Mouse (Mus musculus) heart, postnatal 0 days (tissue): Measurements from ENCODE around the gene Dmgdh. TPM values are rescaled to one million over a fixed set of nuclear protein-coding genes. Genes with fewer than 3 reads are reported as not detected.

Source experiments
- ATAC-seq: fragments of 200-750 bp; cut with Nextera tagmentation; 2 replicates; pipeline ENCODE4 v1.8.0; 2017; ENCODE audit warnings: low read depth, moderate number of reproducible peaks, moderate library complexity; ENCODE audit not compliant: insufficient read depth
- DNase-seq: peaks from one replicate; pipeline ENCODE4 v3.0.0-alpha.2; 2016; ENCODE audit warnings: low spot score
- H3K27ac ChIP-seq: fragments of 300-500 bp; sonication (generic); 2 replicates; pipeline ENCODE4 v1.5.1; 2014; ENCODE audit warnings: low read depth, mild to moderate bottlenecking
- H3K27me3 ChIP-seq: fragments of 300-500 bp; sonication (generic); 2 replicates; pipeline ENCODE4 v1.6.1; 2014; ENCODE audit warnings: low read length, mixed read lengths; ENCODE audit not compliant: control insufficient read depth, insufficient read depth
- H3K36me3 ChIP-seq: fragments of 300-500 bp; sonication (generic); replicated peaks from 2 replicates; pipeline ENCODE4 v1.6.1; 2014; ENCODE audit warnings: low read length, mixed read lengths; ENCODE audit not compliant: control insufficient read depth, insufficient read depth
- H3K4me1 ChIP-seq: fragments of 300-500 bp; sonication (generic); 2 replicates; pipeline ENCODE4 v1.6.1; 2014; ENCODE audit warnings: antibody characterized with exemption; ENCODE audit not compliant: control insufficient read depth, insufficient read depth
- H3K4me2 ChIP-seq: fragments of 300-500 bp; sonication (generic); 2 replicates; pipeline ENCODE4 v1.6.1; 2014; ENCODE audit warnings: low read depth, mild to moderate bottlenecking, low read length, moderate library complexity
- H3K4me3 ChIP-seq: fragments of 300-500 bp; sonication (generic); 2 replicates; pipeline ENCODE4 v1.5.1; 2014; ENCODE audit warnings: low read depth, low read length
- H3K9ac ChIP-seq: fragments of 300-500 bp; sonication (generic); replicated peaks from 2 replicates; pipeline ENCODE4 v1.6.1; 2014; ENCODE audit warnings: low read depth, low read length, mixed read lengths
- H3K9me3 ChIP-seq: fragments of 300-500 bp; sonication (generic); replicated peaks from 2 replicates; pipeline ENCODE4 v1.6.1; 2016; ENCODE audit warnings: low read length; ENCODE audit not compliant: control insufficient read depth
- CTCF ChIP-seq: IDR thresholded peaks from 2 replicates; pipeline ENCODE4 v1.5.1; 2016; ENCODE audit warnings: antibody characterized with exemption, control low read depth, low read depth
- EP300 ChIP-seq: IDR thresholded peaks from 2 replicates; pipeline ENCODE4 v1.6.1; 2016; ENCODE audit warnings: antibody characterized with exemption, low read depth
- WGBS: fragments of 180-500 bp; shearing (Covaris S2); extraction: QIAGEN DNeasy Blood & Tissue Kit; methylation state at CpG from one replicate; pipeline ENCODE4 v1.1.7; 2014; 5-methylcytosine and 5-hydroxymethylcytosine counted together
- polyA plus RNA-seq: library from polyadenylated mRNA; unstranded; fragments of >200 nt; fragmentation: Nextera tagmentation; extraction: Ambion mirVana; gene quantifications from 2 replicates; pipeline ENCODE4 v1.2.1, GENCODE M21; 2015
- total RNA-seq: library from RNA; depleted of rRNA; stranded (reverse); fragments of >200 nt; gene quantifications from 2 replicates; pipeline ENCODE4 v1.2.3, GENCODE M21; 2014; ENCODE audit warnings: low replicate concordance

Gene Dmgdh
- total and polyA plus RNA-seq, 2 experiments from 2014 or later, result not detected

- H3K4me1 ChIP-seq, result no peaks in the 10 kb centered on the region
- no peaks in the 10 kb centered on the region for H3K36me3 ChIP-seq
- no peaks in the 10 kb centered on the region for H3K27me3 ChIP-seq
- TF ChIP-seq EP300 (no peak), CTCF (no peak)
- 21% methylated on average over 5 of the region's 5 CpGs for WGBS
- ATAC-seq, result no peak
- H3K4me2 ChIP-seq, result no peak overlapping the region
- H3K9me3 ChIP-seq, result no peaks in the 10 kb centered on the region
- no peak overlapping the region for H3K4me3 ChIP-seq
- H3K27ac ChIP-seq, result no peak overlapping the region
- no peak for DNase-seq
- no peak overlapping the region for H3K9ac ChIP-seq
Observed at GRCm38 (mm10) chr13:93687321-93687720, 13.1 kb downstream of the Dmgdh start.

GRCm38 (mm10) chr13:93689566-93689965 lies 15.3 kb downstream of the Dmgdh start:
- ATAC-seq, result no peak
- WGBS, result 97% methylated on average over 3 of the region's 3 CpGs
- TF ChIP-seq EP300 (no peak), CTCF (no peak)

DNA sequence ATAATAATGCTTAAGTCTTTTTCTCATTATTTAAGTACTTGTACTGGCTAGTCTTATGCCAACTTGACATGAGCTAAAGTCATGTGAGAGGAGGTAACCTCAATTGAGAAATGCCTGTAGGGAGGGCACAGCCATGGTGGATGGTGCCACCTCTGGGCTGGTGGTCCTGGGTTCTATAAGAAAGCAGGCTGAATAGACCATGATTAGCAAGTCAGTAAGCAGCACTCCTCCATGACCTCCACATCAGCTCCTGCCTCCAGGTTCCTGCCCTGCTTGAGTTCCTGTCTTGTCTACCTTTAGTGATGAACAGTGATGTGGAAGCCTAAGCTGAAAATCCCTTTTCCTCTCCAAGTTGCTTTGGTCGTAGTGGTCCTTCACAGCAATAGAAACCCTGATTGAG lies 16.6 kb downstream of the Dmgdh start:
- no peak for DNase-seq
- ATAC-seq, result no peak
- Histone ChIP-seq H3K4me2 (no peak overlapping the region), H3K4me1 (no peaks in the 10 kb centered on the region), H3K4me3 (no peak overlapping the region), H3K36me3 (no peaks in the 10 kb centered on the region), H3K27ac (no peak overlapping the region), H3K27me3 (no peaks in the 10 kb centered on the region), H3K9me3 (no peaks in the 10 kb centered on the region), H3K9ac (no peak overlapping the region)
- WGBS, result 65% methylated on average over 1 of the region's 1 CpGs
- TF ChIP-seq EP300, result no peak
- TF ChIP-seq CTCF, result no peak

More at GRCm38 (mm10) chr13:93689566-93689965, 15.3 kb downstream of the Dmgdh start:
- Histone ChIP-seq H3K36me3 (no peaks in the 10 kb centered on the region), H3K4me3 (no peak overlapping the region), H3K9me3 (no peaks in the 10 kb centered on the region), H3K9ac (no peak overlapping the region), H3K27ac (no peak overlapping the region), H3K27me3 (no peaks in the 10 kb centered on the region), H3K4me2 (no peak overlapping the region), H3K4me1 (no peaks in the 10 kb centered on the region)
- no peak for DNase-seq

DNA sequence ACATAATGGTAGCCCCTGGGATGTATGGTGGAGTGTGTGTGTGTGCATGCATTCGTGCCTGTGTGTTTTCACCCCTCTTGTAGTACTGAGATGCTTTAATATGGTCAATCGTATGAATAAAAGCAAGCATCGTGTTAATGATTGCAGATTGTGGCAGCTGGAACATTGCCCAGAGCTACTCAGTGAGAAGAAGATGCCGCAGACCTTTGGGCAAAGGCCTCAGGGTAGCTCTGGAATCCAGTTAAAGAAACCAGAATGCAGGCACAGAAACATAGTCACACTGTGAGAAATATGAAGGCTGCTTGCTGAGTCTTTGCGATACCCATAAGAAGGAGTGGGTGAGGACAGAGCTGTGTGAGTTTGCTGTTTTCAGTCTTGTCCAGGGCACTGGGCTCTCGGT lies 24.6 kb downstream of the Dmgdh start:
- H3K9ac ChIP-seq, result no peak overlapping the region
- DNase-seq (no peak), ATAC-seq (no peak)
- WGBS, result 59% methylated on average over 6 of the region's 6 CpGs
- H3K4me1 ChIP-seq, result no peaks in the 10 kb centered on the region
- no peak overlapping the region for H3K4me3 ChIP-seq
- no peaks in the 10 kb centered on the region for H3K27me3 ChIP-seq
- H3K36me3 ChIP-seq, result no peaks in the 10 kb centered on the region
- TF ChIP-seq EP300, result no peak
- H3K27ac ChIP-seq, result no peak overlapping the region
- H3K4me2 ChIP-seq, result no peak overlapping the region
- H3K9me3 ChIP-seq, result no peaks in the 10 kb centered on the region

- no peaks in the 10 kb centered on the region for H3K27me3 ChIP-seq
- H3K4me1 ChIP-seq, result no peaks in the 10 kb centered on the region
- H3K4me3 ChIP-seq, result no peak overlapping the region
- H3K27ac ChIP-seq, result no peak overlapping the region
- no peak overlapping the region for H3K4me2 ChIP-seq
- TF ChIP-seq EP300 (no peak), CTCF (no peak)
- no peaks in the 10 kb centered on the region for H3K36me3 ChIP-seq
- ATAC-seq (no peak), DNase-seq (no peak)
- H3K9me3 ChIP-seq, result no peaks in the 10 kb centered on the region
- 69% methylated on average over 4 of the region's 4 CpGs for WGBS
- no peak overlapping the region for H3K9ac ChIP-seq
Observed at GRCm38 (mm10) chr13:93705697-93706096, 31.5 kb downstream of the Dmgdh start.

DNA sequence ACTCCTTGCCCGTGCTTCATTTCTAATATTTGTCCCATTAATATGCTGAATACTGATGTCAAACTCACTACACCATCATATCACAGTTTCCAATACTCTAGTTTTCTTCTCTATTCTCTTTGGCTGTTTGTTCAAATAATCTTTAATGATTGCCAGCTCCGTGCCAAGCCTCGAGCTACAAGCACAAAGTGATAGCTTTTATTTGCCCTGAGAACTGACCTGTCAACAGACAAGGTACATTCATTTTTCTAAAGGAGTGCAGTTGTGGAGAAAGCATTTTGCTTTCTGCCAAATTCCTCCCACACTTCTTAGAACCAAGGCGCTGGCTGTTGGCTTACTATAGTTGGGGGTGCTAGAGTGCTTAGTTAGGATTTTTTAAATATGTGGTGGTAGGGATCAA lies 33.0 kb downstream of the Dmgdh start:
- no peak overlapping the region for H3K4me3 ChIP-seq
- 69% methylated on average over 4 of the region's 4 CpGs for WGBS
- ATAC-seq (no peak), DNase-seq (no peak)
- no peak for TF ChIP-seq EP300
- no peak for TF ChIP-seq CTCF
- H3K9me3 ChIP-seq, result no peaks in the 10 kb centered on the region
- H3K4me2 ChIP-seq, result no peak overlapping the region
- no peaks in the 10 kb centered on the region for H3K27me3 ChIP-seq
- H3K4me1 ChIP-seq, result no peaks in the 10 kb centered on the region
- no peak overlapping the region for H3K27ac ChIP-seq
- no peak overlapping the region for H3K9ac ChIP-seq
- H3K36me3 ChIP-seq, result no peaks in the 10 kb centered on the region
